Mouse (Mus musculus) stomach, embryonic 14.5 days (tissue): ENCODE results near the gene Senp2. TPM values are rescaled to one million over a fixed set of nuclear protein-coding genes. Genes with fewer than 3 reads are reported as not detected.
A peak's percentile ranks its signal among the peaks of the same experiment; 100 is the strongest.

Experiments
- ATAC-seq: fragments of 200-750 bp; cut with Nextera tagmentation; 2 replicates; pipeline ENCODE4 v1.8.0; 2017; ENCODE audit warnings: low read depth, moderate TSS enrichment; ENCODE audit not compliant: insufficient number of reproducible peaks, insufficient read depth, low FRiP score
- H3K27ac ChIP-seq: fragments of 300-500 bp; sonication (generic); 2 replicates; pipeline ENCODE4 v1.5.1; 2014; ENCODE audit warnings: mild to moderate bottlenecking, low read length, moderate library complexity, mixed read lengths
- H3K27me3 ChIP-seq: fragments of 300-500 bp; sonication (generic); 2 replicates; pipeline ENCODE4 v1.6.1; 2014; ENCODE audit warnings: low read length, control low read depth, mixed read lengths; ENCODE audit not compliant: control insufficient read depth, insufficient read depth
- H3K36me3 ChIP-seq: fragments of 300-500 bp; sonication (generic); 2 replicates; pipeline ENCODE4 v1.6.1; 2014; ENCODE audit warnings: mild to moderate bottlenecking, control low read depth, low read length, moderate library complexity, mixed read lengths; ENCODE audit not compliant: control insufficient read depth, insufficient read depth
- H3K4me1 ChIP-seq: fragments of 300-500 bp; sonication (generic); 2 replicates; pipeline ENCODE4 v1.6.1; 2014; ENCODE audit warnings: low read length, control low read depth, mixed read lengths; ENCODE audit not compliant: control insufficient read depth, insufficient read depth
- H3K4me2 ChIP-seq: fragments of 300-500 bp; sonication (generic); replicated peaks from 2 replicates; pipeline ENCODE4 v1.6.1; 2014; ENCODE audit warnings: low read depth, low read length, control low read depth
- H3K4me3 ChIP-seq: fragments of 300-500 bp; sonication (generic); 2 replicates; pipeline ENCODE4 v1.5.1; 2014; ENCODE audit warnings: low read depth, low read length, control low read depth
- H3K9ac ChIP-seq: fragments of 300-500 bp; sonication (generic); replicated peaks from 2 replicates; pipeline ENCODE4 v1.6.1; 2014; ENCODE audit warnings: low read depth, mild to moderate bottlenecking, control low read depth, low read length, moderate library complexity, mixed read lengths
- H3K9me3 ChIP-seq: fragments of 300-500 bp; sonication (generic); 2 replicates; pipeline ENCODE4 v1.6.1; 2016; ENCODE audit warnings: low read depth, low read length, control low read depth; ENCODE audit not compliant: control insufficient read depth
- WGBS: fragments of 180-500 bp; shearing (Covaris S2); extraction: QIAGEN DNeasy Blood & Tissue Kit; methylation state at CpG from one replicate; pipeline ENCODE4 v1.1.7; 2014; 5-methylcytosine and 5-hydroxymethylcytosine counted together
- polyA plus RNA-seq: library from polyadenylated mRNA; unstranded; fragments of >200 nt; fragmentation: Nextera tagmentation; extraction: Ambion mirVana; gene quantifications from 2 replicates; pipeline ENCODE4 v1.2.1, GENCODE M21; 2014

Gene Senp2
- 53.7 and 56.1 TPM in 2 replicates for polyA plus RNA-seq

DNA sequence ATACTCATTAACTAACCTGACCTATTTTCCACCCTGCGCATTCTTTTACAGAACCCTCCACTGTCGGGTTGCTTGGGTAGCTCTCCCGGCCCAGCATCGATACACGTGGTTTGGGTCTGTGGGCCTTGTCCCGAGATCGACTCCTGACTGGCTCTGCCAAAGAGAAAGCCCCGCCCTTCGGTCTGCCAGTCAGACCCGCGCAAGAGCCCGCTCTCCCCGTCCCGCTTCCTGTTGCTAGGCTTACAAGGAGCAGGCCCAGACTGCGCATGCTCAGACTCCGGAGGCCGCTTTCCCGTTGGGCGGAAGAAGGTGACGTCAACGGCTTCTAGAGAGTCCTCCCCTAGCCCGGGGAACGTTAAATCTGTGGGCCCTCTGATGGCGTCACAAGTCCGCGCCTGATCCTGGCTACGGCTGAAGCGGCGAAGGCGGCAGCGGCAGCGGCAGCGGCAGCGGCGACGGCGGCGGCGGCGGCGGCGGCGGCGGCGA, at the start of gene Senp2:
Senp2 (plus strand) TSS at position 386 of the 486 bp plus-strand sequence.
- peak within 1 kb of the TSS; percentile 72 for H3K4me3 ChIP-seq
- under 1% methylated on average over 45 of the region's 45 CpGs for WGBS
- peak within 1 kb of the TSS; percentile 67 for H3K9ac ChIP-seq
- H3K36me3 ChIP-seq, result no peaks in the 10 kb centered on the region
- peak within 1 kb of the TSS; percentile 69; the same call in 1 of the 2 replicates for H3K27ac ChIP-seq
- no peaks in the 10 kb centered on the region for H3K27me3 ChIP-seq
- peak within 1 kb of the TSS; percentile 63 for H3K4me2 ChIP-seq
- peak; percentile 98 for ATAC-seq
- H3K9me3 ChIP-seq, result no peaks in the 10 kb centered on the region
- H3K4me1 ChIP-seq, result peaks cover 9% of the 10 kb centered on the region

DNA sequence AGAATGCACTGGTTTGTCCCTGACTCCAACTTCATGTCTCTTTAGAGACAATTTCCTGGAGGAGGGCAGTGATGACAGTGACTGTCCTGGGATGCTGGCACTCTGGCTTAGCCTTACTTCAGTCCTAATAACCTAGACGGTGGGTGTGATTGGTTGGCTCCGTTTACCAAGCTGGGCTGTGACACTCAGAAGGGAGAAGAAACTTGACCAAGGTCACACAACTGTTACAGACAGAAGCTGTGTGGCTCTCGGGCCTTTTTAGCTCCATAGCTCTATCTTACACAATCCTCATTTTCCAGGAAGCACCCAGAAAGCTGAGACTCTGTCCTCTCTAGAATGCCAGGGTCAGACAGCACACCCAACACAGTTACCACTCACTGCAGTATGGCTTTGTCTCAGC, 43.7 kb upstream of the Senp2 start:
- no peak overlapping the region for H3K4me3 ChIP-seq
- no peaks in the 10 kb centered on the region for H3K9me3 ChIP-seq
- no peaks in the 10 kb centered on the region for H3K36me3 ChIP-seq
- H3K27ac ChIP-seq, result no peak overlapping the region
- H3K27me3 ChIP-seq, result no peaks in the 10 kb centered on the region
- 80% methylated on average over 3 of the region's 3 CpGs for WGBS
- no peaks in the 10 kb centered on the region for H3K4me1 ChIP-seq
- no peak overlapping the region for H3K4me2 ChIP-seq
- no peak overlapping the region for H3K9ac ChIP-seq
- ATAC-seq, result no peak

DNA sequence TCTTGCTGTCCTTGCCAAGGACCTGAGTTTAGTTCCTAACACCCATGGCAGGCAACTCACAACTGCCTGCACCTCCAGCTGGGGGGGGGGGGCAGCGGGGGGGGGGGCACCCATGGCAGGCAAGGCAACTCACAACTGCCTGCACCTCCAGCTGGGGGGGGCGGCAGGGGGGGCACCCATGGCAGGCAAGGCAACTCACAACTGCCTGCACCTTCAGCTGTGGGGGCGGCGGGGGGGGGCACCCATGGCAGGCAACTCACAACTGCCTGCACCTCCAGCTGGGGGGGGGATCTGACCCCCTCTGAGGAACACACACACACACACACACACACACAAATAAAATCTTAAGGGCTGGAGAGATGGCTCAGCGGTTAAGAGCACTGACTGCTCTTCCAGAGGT, 39.4 kb upstream of the Senp2 start:
- H3K27me3 ChIP-seq, result no peaks in the 10 kb centered on the region
- no peaks in the 10 kb centered on the region for H3K4me1 ChIP-seq
- H3K27ac ChIP-seq, result no peak overlapping the region
- no peaks in the 10 kb centered on the region for H3K9me3 ChIP-seq
- ATAC-seq, result peak; percentile 37; the same call in 1 of the 2 replicates
- H3K4me2 ChIP-seq, result no peak overlapping the region
- H3K4me3 ChIP-seq, result no peak overlapping the region
- WGBS, result 73% methylated on average over 5 of the region's 5 CpGs
- no peak overlapping the region for H3K9ac ChIP-seq
- H3K36me3 ChIP-seq, result no peaks in the 10 kb centered on the region

GRCm38 (mm10) chr16:21970536-21970935, 38.7 kb upstream of the Senp2 start:
- ATAC-seq, result no peak
- Histone ChIP-seq H3K36me3 (no peaks in the 10 kb centered on the region), H3K9me3 (no peaks in the 10 kb centered on the region), H3K27me3 (no peaks in the 10 kb centered on the region), H3K4me3 (no peak overlapping the region), H3K4me2 (no peak overlapping the region), H3K27ac (no peak overlapping the region), H3K9ac (no peak overlapping the region), H3K4me1 (no peaks in the 10 kb centered on the region)
- 78% methylated on average over 6 of the region's 6 CpGs for WGBS

- Histone ChIP-seq H3K27ac (no peak overlapping the region), H3K4me3 (no peak overlapping the region), H3K4me1 (no peaks in the 10 kb centered on the region), H3K9me3 (no peaks in the 10 kb centered on the region), H3K9ac (no peak overlapping the region), H3K36me3 (no peaks in the 10 kb centered on the region), H3K4me2 (no peak overlapping the region), H3K27me3 (no peaks in the 10 kb centered on the region)
- 53% methylated on average over 4 of the region's 4 CpGs for WGBS
- no peak for ATAC-seq
These were observed 37.8 kb upstream of the Senp2 start for GRCm38 (mm10) chr16:21971446-21971845.

GRCm38 (mm10) chr16:21976203-21976602, 33.1 kb upstream of the Senp2 start:
- H3K4me2 ChIP-seq, result peak overlapping the region; percentile 31
- H3K27ac ChIP-seq, result no peak overlapping the region
- no peaks in the 10 kb centered on the region for H3K36me3 ChIP-seq
- no peaks in the 10 kb centered on the region for H3K4me1 ChIP-seq
- H3K27me3 ChIP-seq, result no peaks in the 10 kb centered on the region
- 3% methylated on average over 16 of the region's 16 CpGs for WGBS
- H3K9ac ChIP-seq, result no peak overlapping the region
- H3K4me3 ChIP-seq, result no peak overlapping the region
- H3K9me3 ChIP-seq, result no peaks in the 10 kb centered on the region
- no peak; the same call in 1 of the 2 replicates for ATAC-seq

DNA sequence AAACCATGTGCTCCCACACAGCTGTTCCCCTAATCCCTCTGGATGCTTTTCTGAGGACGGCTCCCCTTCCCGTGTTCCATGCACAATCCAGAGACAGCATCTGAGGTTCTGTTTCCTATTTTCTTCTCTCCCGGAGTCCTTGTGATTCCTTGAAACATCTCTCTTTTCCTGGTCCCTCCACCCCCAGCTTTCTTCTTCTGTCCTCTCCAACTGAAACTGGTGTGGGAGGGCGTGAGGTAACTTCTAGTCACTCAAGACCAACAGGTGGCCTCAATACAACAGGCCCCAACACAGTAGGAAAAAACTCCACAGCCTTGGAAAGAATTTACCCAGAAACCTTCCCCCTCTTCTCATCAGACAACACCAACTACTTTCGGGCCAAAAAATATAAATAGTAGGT, 31.9 kb upstream of the Senp2 start:
- ATAC-seq, result no peak
- 74% methylated on average over 5 of the region's 5 CpGs for WGBS
- no peaks in the 10 kb centered on the region for H3K36me3 ChIP-seq
- H3K4me3 ChIP-seq, result no peak overlapping the region
- H3K4me2 ChIP-seq, result no peak overlapping the region
- no peak overlapping the region for H3K9ac ChIP-seq
- H3K27me3 ChIP-seq, result no peaks in the 10 kb centered on the region
- H3K27ac ChIP-seq, result no peak overlapping the region
- H3K9me3 ChIP-seq, result peaks cover 3% of the 10 kb centered on the region; the same call in 1 of the 2 replicates
- no peaks in the 10 kb centered on the region for H3K4me1 ChIP-seq

GRCm38 (mm10) chr16:21983146-21983545, 26.1 kb upstream of the Senp2 start:
- no peak overlapping the region for H3K27ac ChIP-seq
- WGBS, result 94% methylated on average over 9 of the region's 9 CpGs
- no peaks in the 10 kb centered on the region for H3K36me3 ChIP-seq
- no peak for ATAC-seq
- H3K9ac ChIP-seq, result no peak overlapping the region
- H3K4me1 ChIP-seq, result no peaks in the 10 kb centered on the region
- no peak overlapping the region for H3K4me3 ChIP-seq
- peaks cover 3% of the 10 kb centered on the region; the same call in 1 of the 2 replicates for H3K9me3 ChIP-seq
- no peak overlapping the region for H3K4me2 ChIP-seq
- no peaks in the 10 kb centered on the region for H3K27me3 ChIP-seq

DNA sequence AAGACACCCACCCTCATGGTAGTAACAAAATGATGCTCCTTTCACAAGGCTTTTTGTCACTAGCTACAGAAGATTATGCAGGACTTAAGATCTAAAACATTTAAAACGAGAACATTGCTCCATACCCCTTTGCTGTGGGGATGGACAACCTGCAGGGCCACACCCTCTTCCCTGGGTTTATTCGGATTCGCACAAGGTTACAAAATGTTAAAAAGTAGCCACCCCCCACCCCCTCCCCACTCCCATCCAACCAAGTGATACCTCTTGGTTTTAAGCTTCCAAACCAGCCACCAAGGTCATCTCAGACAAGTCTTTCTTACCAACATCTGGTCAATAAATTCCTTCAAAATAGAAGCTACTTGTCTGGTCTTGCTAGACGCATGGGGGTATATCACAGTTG, 25.7 kb upstream of the Senp2 start:
- Histone ChIP-seq H3K36me3 (no peaks in the 10 kb centered on the region), H3K4me2 (no peak overlapping the region), H3K9me3 (peaks cover 3% of the 10 kb centered on the region; the same call in 1 of the 2 replicates), H3K27me3 (no peaks in the 10 kb centered on the region), H3K9ac (no peak overlapping the region), H3K27ac (no peak overlapping the region), H3K4me1 (no peaks in the 10 kb centered on the region), H3K4me3 (no peak overlapping the region)
- WGBS, result 93% methylated on average over 4 of the region's 4 CpGs
- no peak for ATAC-seq
